Mouse (Mus musculus): ENCODE measurements around the gene Dppa5a.

DNA sequence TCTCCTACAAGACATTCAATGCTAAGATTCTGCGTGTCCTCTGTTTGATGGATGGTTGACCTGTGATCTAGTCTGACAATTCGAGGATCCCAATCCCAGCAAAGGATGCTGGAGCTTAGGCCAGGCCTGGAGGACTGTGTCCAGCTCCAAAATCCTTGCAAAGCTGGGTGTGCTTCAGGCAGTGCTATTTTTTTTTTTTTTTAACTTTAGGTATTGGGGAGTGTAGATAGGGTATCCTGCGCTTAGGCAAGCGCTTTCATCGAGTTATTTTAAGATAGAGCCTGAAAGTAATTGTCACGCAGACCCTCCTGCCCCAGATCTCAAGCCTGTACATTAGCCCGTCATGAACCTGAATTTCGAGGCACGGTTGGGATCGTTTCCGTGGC lies 27.3 kb upstream of the Dppa5a start:
- TF ChIP-seq POLR2A (IDR thresholded peaks at IDR 0.05; ENCODE audit: extremely low read depth, insufficient read depth, low read length), result no peak
- TF ChIP-seq CTCF (IDR thresholded peaks at IDR 0.05; ENCODE audit: low read depth, low read length), result no peak

Data from liver, adult 2 months (tissue).